Mouse (Mus musculus) stomach, embryonic 15.5 days (tissue): Measurements from ENCODE around the gene Mapre1. TPM values are rescaled to one million over a fixed set of nuclear protein-coding genes. Genes with fewer than 3 reads are reported as not detected.
A peak's percentile ranks its signal among the peaks of the same experiment; 100 is the strongest.
"Not testable (repeated sequence)": the region's sequence is repeated elsewhere in the genome, so short reads cannot be mapped to it uniquely, and the experiment has no call there.

Experiments used
- ATAC-seq: fragments of 200-750 bp; cut with Nextera tagmentation; 2 replicates; pipeline ENCODE4 v1.8.0; 2017; ENCODE audit warnings: low read depth, moderate number of reproducible peaks, moderate TSS enrichment; ENCODE audit not compliant: insufficient read depth, low FRiP score
- H3K27ac ChIP-seq: fragments of 300-500 bp; sonication (generic); 2 replicates; pipeline ENCODE4 v1.5.1; 2015; ENCODE audit warnings: mild to moderate bottlenecking, inconsistent platforms
- H3K27me3 ChIP-seq: fragments of 300-500 bp; sonication (generic); replicated peaks from 2 replicates; pipeline ENCODE4 v1.6.1; 2015; ENCODE audit warnings: inconsistent platforms
- H3K36me3 ChIP-seq: fragments of 300-500 bp; sonication (generic); 2 replicates; pipeline ENCODE4 v1.6.1; 2015; ENCODE audit warnings: inconsistent platforms
- H3K4me1 ChIP-seq: fragments of 300-500 bp; sonication (generic); 2 replicates; pipeline ENCODE4 v1.6.1; 2015; ENCODE audit warnings: inconsistent platforms
- H3K4me2 ChIP-seq: fragments of 300-500 bp; sonication (generic); 2 replicates; pipeline ENCODE4 v1.6.1; 2015; ENCODE audit warnings: mild to moderate bottlenecking, inconsistent platforms
- H3K4me3 ChIP-seq: fragments of 300-500 bp; sonication (generic); replicated peaks from 2 replicates; pipeline ENCODE4 v1.5.1; 2015; ENCODE audit warnings: inconsistent platforms
- H3K9ac ChIP-seq: fragments of 300-500 bp; sonication (generic); 2 replicates; pipeline ENCODE4 v1.6.1; 2015; ENCODE audit warnings: inconsistent platforms
- H3K9me3 ChIP-seq: fragments of 300-500 bp; sonication (generic); 2 replicates; pipeline ENCODE4 v1.6.1; 2016; ENCODE audit warnings: inconsistent platforms
- WGBS: fragments of 180-500 bp; shearing (Covaris S2); methylation state at CpG from one replicate; pipeline ENCODE4 v1.1.7; 2015; 5-methylcytosine and 5-hydroxymethylcytosine counted together
- polyA plus RNA-seq: library from polyadenylated mRNA; unstranded; fragments of >200 nt; fragmentation: Nextera tagmentation; extraction: Ambion mirVana; gene quantifications from 2 replicates; pipeline ENCODE4 v1.2.1, GENCODE M21; 2015

Mapre1 gene
- polyA plus RNA-seq, 1 experiment from 2014 or later = 225 TPM

GRCm38 (mm10) chr2:153779394-153779981 lies 38.4 kb downstream of the Mapre1 start, which contains the start of gene Efcab8:
Efcab8 (plus strand) TSS chr2:153779931.
- Histone ChIP-seq H3K27me3 (no peaks in the 10 kb centered on the region), H3K9ac (0 out of 2 replicates have a peak within 1 kb of the TSS, but pooled peaks have one; percentile 16), H3K4me1 (0 out of 2 replicates have a peak, but pooled peaks cover 7% of the 10 kb centered on the region), H3K4me3 (peak within 1 kb of the TSS; percentile 40), H3K36me3 (no peaks in the 10 kb centered on the region), H3K9me3 (no peaks in the 10 kb centered on the region), H3K27ac (no peak within 1 kb of the TSS; the same call in 1 of the 2 replicates), H3K4me2 (peak within 1 kb of the TSS; percentile 86)
- WGBS = 38% methylated on average over 12 of the region's 12 CpGs
- peak; percentile 26; the same call in 1 of the 2 replicates for ATAC-seq

- no peak for ATAC-seq
- no peak overlapping the region for H3K4me2 ChIP-seq
- 85% methylated on average over 4 of the region's 4 CpGs for WGBS
- no peaks in the 10 kb centered on the region for H3K27me3 ChIP-seq
- H3K27ac ChIP-seq = no peak overlapping the region
- no peak overlapping the region for H3K9ac ChIP-seq
- 0 out of 2 replicates have a peak, but pooled peaks cover 7% of the 10 kb centered on the region for H3K4me1 ChIP-seq
- H3K9me3 ChIP-seq = no peaks in the 10 kb centered on the region
- no peaks in the 10 kb centered on the region for H3K36me3 ChIP-seq
- H3K4me3 ChIP-seq = no peak overlapping the region
Observed at GRCm38 (mm10) chr2:153781181-153781580, 40.1 kb downstream of the Mapre1 start.

GRCm38 (mm10) chr2:153784668-153785067 lies 43.6 kb downstream of the Mapre1 start:
- H3K4me1 ChIP-seq = no peaks in the 10 kb centered on the region

GRCm38 (mm10) chr2:153793366-153793765 lies 52.3 kb downstream of the Mapre1 start:
- H3K36me3 ChIP-seq = no peaks in the 10 kb centered on the region
- no peaks in the 10 kb centered on the region for H3K27me3 ChIP-seq
- H3K4me1 ChIP-seq = no peaks in the 10 kb centered on the region
- no peak overlapping the region for H3K27ac ChIP-seq
- H3K4me3 ChIP-seq = no peak overlapping the region
- H3K4me2 ChIP-seq = no peak overlapping the region
- no peak for ATAC-seq
- no peaks in the 10 kb centered on the region for H3K9me3 ChIP-seq
- no peak overlapping the region for H3K9ac ChIP-seq

More at GRCm38 (mm10) chr2:153784668-153785067, 43.6 kb downstream of the Mapre1 start:
- no peak overlapping the region for H3K27ac ChIP-seq
- H3K9me3 ChIP-seq = no peaks in the 10 kb centered on the region
- H3K4me3 ChIP-seq = no peak overlapping the region
- H3K36me3 ChIP-seq = no peaks in the 10 kb centered on the region
- no peaks in the 10 kb centered on the region for H3K27me3 ChIP-seq
- WGBS = 92% methylated on average over 2 of the region's 2 CpGs
- no peak for ATAC-seq
- no peak overlapping the region for H3K9ac ChIP-seq
- H3K4me2 ChIP-seq = no peak overlapping the region

GRCm38 (mm10) chr2:153795090-153795489 lies 54.0 kb downstream of the Mapre1 start:
- Histone ChIP-seq H3K9ac (no peak overlapping the region), H3K4me1 (no peaks in the 10 kb centered on the region), H3K27ac (no peak overlapping the region), H3K4me2 (no peak overlapping the region), H3K4me3 (no peak overlapping the region), H3K27me3 (no peaks in the 10 kb centered on the region), H3K36me3 (no peaks in the 10 kb centered on the region), H3K9me3 (no peaks in the 10 kb centered on the region)
- WGBS = 64% methylated on average over 5 of the region's 5 CpGs
- no peak for ATAC-seq

GRCm38 (mm10) chr2:153807464-153807863 lies 66.4 kb downstream of the Mapre1 start:
- H3K4me3 ChIP-seq, H3K27ac ChIP-seq, ATAC-seq, H3K36me3 ChIP-seq, H3K9me3 ChIP-seq, H3K4me2 ChIP-seq, H3K9ac ChIP-seq, H3K4me1 ChIP-seq, H3K27me3 ChIP-seq: not testable (repeated sequence)

- H3K4me1 ChIP-seq = no peaks in the 10 kb centered on the region
- no peak overlapping the region for H3K4me2 ChIP-seq
- no peaks in the 10 kb centered on the region for H3K9me3 ChIP-seq
- no peak; the same call in 1 of the 2 replicates for ATAC-seq
- no peaks in the 10 kb centered on the region for H3K36me3 ChIP-seq
- H3K9ac ChIP-seq = no peak overlapping the region
- no peaks in the 10 kb centered on the region for H3K27me3 ChIP-seq
- H3K27ac ChIP-seq = no peak overlapping the region
- 77% methylated on average over 8 of the region's 8 CpGs for WGBS
- H3K4me3 ChIP-seq = no peak overlapping the region
Observed at GRCm38 (mm10) chr2:153808146-153808545, 67.1 kb downstream of the Mapre1 start.

- H3K36me3 ChIP-seq = no peaks in the 10 kb centered on the region
- no peak overlapping the region for H3K9ac ChIP-seq
- H3K27me3 ChIP-seq = no peaks in the 10 kb centered on the region
- no peak overlapping the region for H3K27ac ChIP-seq
- ATAC-seq = no peak
- no peak overlapping the region for H3K4me3 ChIP-seq
- H3K4me2 ChIP-seq = no peak overlapping the region
- 72% methylated on average over 6 of the region's 6 CpGs for WGBS
- H3K9me3 ChIP-seq = no peaks in the 10 kb centered on the region
- no peaks in the 10 kb centered on the region for H3K4me1 ChIP-seq
Observed at GRCm38 (mm10) chr2:153808841-153809240, 67.8 kb downstream of the Mapre1 start.

- H3K27me3 ChIP-seq = no peaks in the 10 kb centered on the region
- WGBS = 59% methylated on average over 3 of the region's 3 CpGs
- no peak overlapping the region for H3K4me2 ChIP-seq
- no peak for ATAC-seq
- H3K36me3 ChIP-seq = no peaks in the 10 kb centered on the region
- H3K9ac ChIP-seq = no peak overlapping the region
- no peak overlapping the region for H3K4me3 ChIP-seq
- H3K4me1 ChIP-seq = no peaks in the 10 kb centered on the region
- no peaks in the 10 kb centered on the region for H3K9me3 ChIP-seq
- H3K27ac ChIP-seq = no peak overlapping the region
Observed at GRCm38 (mm10) chr2:153809921-153810320, 68.8 kb downstream of the Mapre1 start.

GRCm38 (mm10) chr2:153822005-153822543 lies 81.0 kb downstream of the Mapre1 start:
- WGBS = 65% methylated on average over 2 of the region's 2 CpGs
- Histone ChIP-seq H3K27me3 (no peaks in the 10 kb centered on the region), H3K4me2 (no peak overlapping the region), H3K27ac (no peak overlapping the region), H3K9me3 (no peaks in the 10 kb centered on the region), H3K4me3 (no peak overlapping the region), H3K4me1 (no peaks in the 10 kb centered on the region), H3K9ac (no peak overlapping the region), H3K36me3 (no peaks in the 10 kb centered on the region)
- ATAC-seq = peak; percentile 83
